Mouse (Mus musculus) liver (tissue): ENCODE results near the gene Amot.

Experiments used
- DNase-seq: peaks from one replicate; pipeline ENCODE4 v3.0.0-alpha.2; 2020; ENCODE audit warnings: mixed read lengths

Gene Amot

GRCm38 (mm10) chrX:145504717-145505415 is at the start of gene Amot:
Gene Amot, minus strand, starts transcription at chrX:145505181.
- peak; percentile 92 for DNase-seq

DNA sequence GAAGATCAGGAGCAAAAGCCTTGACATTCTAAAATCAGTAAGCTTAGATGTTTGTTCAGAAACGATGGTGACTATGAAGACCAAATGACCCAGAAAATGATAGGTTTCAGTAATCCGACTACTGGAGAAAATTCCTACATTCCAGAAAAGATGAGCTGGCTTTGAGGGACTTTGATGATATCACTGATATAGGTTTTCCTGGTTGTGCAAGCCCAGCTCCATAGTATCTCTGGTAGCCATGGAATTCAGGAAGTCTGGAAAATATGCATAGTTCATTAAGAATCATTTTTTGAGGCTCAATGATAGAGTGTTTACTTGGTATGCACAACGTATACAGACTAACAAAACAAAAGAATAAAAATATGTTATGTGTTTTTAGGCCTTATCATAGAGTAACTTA is 40.1 kb upstream of the Amot start:
- DNase-seq: no peak

DNA sequence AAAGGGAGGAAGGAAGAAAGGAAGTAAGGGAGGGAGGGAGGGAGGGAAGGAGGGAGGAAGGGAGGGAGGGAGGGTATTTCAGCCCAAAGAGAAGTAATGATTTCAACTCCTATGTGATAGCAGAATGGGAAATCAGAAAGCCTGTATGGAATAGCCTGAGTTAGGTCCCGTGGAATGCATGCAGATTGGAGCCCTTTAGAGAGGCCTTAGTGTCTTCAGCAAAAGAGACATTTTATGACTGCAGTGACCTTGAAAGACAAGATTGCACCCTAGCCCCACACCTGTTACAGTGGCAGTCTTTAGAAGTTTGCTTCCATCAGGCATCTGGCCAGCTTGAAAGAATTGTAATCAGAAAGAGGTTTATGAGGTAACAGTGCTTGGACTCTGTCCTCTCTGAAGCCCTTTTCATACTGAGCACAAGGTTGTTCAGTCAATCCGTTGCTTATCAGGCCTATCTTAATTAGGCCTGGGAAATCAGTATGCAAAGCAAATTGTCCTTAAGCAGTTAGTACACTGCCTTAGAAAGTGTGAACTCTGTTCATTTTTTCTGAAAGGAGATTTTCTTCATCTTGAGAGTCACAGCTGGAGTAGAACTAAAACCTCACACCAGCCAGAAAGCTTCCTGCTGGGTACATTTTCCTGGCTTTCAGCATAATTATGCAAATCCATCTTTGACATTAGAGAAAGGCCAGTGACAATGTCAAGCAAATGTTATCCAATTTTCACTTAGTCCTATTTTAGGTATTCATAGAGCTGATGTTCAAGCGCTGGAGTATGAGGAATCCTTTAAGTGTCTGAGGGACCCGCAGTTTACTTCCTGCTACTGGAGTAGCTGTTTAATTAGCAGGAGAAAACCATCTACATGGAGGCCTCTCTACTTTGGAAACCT is 38.9 kb upstream of the Amot start:
- no peak for DNase-seq

DNA sequence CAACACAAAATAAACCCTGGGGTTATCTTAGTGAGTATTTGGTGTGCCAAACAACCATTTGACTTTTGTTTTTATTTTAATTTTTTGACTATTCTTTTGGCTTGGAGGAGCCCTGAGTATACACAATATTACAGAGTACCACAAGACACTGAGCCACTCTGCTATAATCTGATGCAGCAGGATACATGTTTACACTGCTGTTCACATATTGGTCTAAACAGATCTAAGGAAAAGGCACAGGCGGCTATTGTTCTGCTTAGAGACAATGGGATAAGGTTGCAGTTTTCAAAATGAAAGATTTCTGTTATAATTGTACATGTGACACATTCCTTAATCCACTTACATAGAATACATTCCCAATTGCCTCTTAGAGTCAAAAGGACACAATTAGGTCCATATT is 36.1 kb upstream of the Amot start:
- no peak for DNase-seq

DNA sequence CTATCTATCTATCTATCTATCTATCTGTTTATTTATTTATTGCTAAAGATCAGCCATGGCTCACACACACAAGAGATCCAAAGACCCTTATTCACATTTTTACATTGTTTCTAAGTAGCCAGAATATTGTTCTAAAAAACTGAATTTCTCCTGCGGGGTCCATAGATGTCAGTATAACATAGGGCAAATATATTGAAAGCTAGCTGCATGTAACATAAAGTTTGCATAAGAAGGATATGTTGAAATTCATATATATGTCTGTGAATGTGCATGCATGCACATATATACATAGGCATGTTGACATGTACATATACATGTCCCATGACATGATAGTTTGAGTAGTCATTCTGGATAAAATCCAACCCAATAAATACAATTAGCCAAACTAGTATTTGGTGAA is 35.3 kb upstream of the Amot start:
- no peak for DNase-seq

DNA sequence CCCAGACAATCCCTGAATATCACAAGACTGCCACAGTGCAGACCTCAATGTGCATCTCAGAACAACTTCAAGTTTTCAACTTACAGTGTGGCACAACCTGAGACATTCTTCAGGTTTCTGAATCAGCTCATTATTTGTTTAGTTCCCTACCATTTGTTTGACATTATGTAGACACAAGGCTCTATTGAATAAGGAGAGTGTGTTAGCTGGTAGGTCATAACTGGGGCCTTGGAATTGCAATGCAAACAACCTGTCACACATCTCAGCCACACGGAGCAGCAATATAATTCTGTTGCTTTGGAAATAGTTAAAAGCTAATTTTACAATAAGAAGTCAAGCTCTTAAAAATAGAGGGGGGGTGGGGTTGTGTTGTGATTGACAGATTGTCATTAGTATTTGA is 24.6 kb upstream of the Amot start:
- no peak for DNase-seq

DNA sequence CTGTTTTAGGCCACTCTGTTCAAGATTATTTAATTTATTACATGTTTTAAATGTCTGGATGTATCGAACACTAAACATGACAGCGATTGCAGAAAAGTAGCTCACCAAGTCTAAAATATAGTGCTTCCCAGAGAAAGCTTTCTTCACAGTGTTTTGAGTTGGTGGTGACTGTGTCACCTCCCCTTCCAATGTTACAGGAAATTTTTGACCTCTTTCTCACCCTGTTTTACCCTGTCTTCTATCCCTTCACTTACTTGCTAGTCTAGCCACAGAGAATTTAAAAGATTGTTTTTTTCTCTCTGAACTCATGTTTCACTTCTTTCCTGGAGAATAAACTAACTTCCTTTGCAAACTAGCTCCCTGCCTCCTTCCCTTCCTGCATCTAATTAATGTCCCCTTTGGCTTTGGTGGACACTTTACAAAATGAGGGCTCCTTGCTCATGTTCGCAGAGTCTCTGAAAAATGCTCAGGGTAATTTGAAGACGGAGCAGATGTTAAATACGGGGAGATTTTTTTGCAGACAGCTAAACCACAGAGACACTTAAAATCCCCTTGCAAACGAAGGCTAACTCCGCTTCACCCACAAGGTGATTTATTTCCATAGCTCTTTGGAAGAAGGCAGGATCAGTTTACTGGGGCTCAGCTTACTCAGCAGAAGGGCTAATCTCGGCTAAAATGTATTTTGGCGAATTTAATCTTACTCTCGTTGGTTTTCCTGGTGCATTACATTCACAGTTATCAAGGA is 11.5 kb upstream of the Amot start:
- DNase-seq: no peak

DNA sequence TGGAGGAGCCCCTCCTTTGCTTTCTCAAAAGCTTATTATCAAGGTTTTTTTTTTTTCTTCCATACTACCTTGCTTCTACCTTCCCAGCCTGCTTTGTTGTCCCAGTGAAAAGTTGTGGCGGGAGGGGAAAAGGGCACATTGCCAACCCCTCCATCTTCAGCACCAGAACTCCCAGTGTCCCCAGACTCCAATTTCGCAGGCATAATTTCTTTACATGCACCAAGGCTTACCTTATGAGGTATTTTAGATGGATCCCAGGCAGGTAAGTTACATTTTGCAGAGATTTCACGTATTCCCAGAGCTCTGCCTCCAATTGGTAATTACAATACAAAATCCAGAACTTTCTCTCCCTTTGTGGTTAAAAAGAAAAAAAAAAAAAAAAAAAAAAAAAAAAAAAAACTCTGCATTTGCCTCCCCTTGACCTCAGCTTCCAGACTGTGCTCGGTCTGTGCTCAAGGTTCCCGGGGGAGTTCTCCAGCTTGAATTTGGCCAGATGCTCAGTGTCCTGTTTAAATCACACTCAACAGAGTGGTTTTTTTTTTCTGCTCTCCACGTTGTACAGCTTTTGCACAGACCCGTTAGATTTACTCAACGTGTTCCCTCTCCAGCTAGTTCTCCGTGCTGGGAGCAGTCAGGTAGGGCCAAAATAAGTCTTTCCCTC is 10.6 kb upstream of the Amot start:
- DNase-seq: no peak

- DNase-seq: no peak
Observed at GRCm38 (mm10) chrX:145510675-145511074, 5.7 kb upstream of the Amot start.

- peak; percentile 80 for DNase-seq
Observed at GRCm38 (mm10) chrX:145505457-145506201, 648 bp upstream of the Amot start.

GRCm38 (mm10) chrX:145501666-145502355 is 3.2 kb downstream of the Amot start:
- DNase-seq: no peak

- DNase-seq: no peak
Observed at GRCm38 (mm10) chrX:145499101-145499500, 5.9 kb downstream of the Amot start.

DNA sequence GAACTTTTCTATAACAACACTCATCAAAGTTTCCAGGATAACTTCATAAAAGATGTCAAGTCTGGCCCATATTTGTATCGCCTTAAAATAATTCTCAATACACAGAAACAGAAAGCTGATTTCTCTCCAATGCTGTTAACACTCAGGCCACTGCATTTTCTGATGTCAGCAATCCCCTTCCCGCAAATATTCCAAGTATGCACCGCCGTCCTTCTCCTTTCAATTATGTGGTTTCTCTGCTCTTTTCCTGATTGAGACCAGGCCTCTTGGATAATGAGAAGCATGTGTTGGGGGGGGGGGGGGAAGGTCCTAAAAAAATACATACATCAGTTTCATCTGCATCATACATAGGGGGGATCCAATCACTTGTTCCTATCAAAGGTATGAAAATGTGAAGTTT is 6.3 kb downstream of the Amot start:
- no peak for DNase-seq

- DNase-seq: no peak
Observed at GRCm38 (mm10) chrX:145497486-145497885, 7.5 kb downstream of the Amot start.

- no peak for DNase-seq
Observed at GRCm38 (mm10) chrX:145495381-145495780, 9.6 kb downstream of the Amot start.

DNA sequence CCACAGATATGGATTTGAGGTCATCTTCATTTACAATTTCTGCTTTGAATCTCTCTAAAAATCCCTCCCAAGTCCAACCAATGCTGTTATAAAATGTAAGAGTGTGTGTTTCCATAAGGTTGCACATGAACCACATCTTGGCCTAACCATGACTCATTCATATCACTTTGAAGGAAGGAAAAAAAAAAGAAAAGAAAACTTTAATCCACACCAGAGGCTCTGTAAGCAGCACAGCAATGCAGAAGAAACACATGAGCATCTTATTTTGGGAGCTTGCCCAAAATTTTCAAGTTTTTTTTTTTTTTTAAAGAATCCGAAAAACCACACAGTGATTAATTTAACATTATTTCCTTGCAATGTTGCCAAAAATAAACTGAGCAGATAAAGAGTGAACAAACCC is 14.2 kb downstream of the Amot start:
- DNase-seq: no peak

- no peak for DNase-seq
Observed at GRCm38 (mm10) chrX:145490417-145490816, 14.6 kb downstream of the Amot start.

DNA sequence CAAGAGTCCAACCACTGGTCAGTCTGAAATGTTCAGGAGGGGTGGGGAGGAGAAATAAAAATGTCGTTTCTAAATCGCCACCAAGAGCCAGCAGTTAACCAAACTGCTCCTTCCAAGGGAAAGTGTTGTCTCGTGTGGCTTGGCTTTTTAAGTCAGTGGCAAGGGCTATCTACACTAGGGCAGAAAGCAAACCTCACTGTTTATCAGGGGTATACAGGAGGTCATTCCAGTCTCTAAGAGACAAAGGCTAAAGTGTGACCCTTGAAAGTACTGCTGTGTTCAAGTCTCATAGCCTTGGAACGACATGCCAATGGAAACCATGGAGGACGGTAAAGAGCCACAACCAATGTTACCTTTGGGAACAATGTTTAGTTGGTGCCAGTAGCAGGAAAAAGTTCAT is 15.0 kb downstream of the Amot start:
- no peak for DNase-seq

DNA sequence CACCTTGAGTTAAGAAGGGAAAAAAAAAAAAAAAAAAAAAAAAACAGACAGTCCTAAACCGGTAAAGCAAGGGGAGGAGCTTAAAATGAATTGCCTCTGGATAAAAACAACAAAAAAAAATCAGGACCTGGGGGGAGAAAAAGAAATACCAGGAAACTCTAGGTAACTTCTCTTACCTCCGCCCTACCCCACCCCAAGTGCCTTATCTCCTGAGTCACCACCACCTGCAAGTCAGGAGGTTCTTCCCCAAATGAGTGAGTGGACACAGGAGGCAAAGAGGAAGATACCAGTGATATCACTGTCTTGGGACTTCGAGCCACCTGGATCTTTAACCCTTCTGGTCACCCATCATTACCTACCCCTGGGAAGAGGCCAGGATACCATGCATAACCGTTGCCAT is 19.5 kb downstream of the Amot start:
- DNase-seq: no peak

GRCm38 (mm10) chrX:145483486-145484055 is 21.4 kb downstream of the Amot start:
- DNase-seq: no peak

GRCm38 (mm10) chrX:145482383-145482782 is 22.6 kb downstream of the Amot start:
- DNase-seq: peak; percentile 18
